Mouse (Mus musculus) frontal cortex, adult (tissue): ENCODE data around the gene Timeless.
A peak's percentile ranks its signal among the peaks of the same experiment; 100 is the strongest.
"Not testable (repeated sequence)": the region's sequence is repeated elsewhere in the genome, so short reads cannot be mapped to it uniquely, and the experiment has no call there.

Experiments used
- ATAC-seq: cut with Nextera tagmentation; 2 replicates; pipeline ENCODE4 v1.9.2; 2017; ENCODE audit warnings: mild to moderate bottlenecking, moderate library complexity, mixed read lengths; ENCODE audit not compliant: low TSS enrichment

Timeless gene

GRCm38 (mm10) chr10:128255925-128256324 is 24.1 kb downstream of the Timeless start:
- no peak for ATAC-seq

GRCm38 (mm10) chr10:128256328-128256727 is 24.5 kb downstream of the Timeless start:
- no peak for ATAC-seq

- ATAC-seq: peak; percentile 34; the same call in 1 of the 2 replicates
Measured at GRCm38 (mm10) chr10:128258953-128259352, 27.1 kb downstream of the Timeless start.

GRCm38 (mm10) chr10:128259946-128260345 is 28.1 kb downstream of the Timeless start:
- no peak for ATAC-seq

- not testable (repeated sequence) for ATAC-seq
Measured at GRCm38 (mm10) chr10:128260376-128260775, 28.5 kb downstream of the Timeless start.

GRCm38 (mm10) chr10:128262300-128262699 is 30.4 kb downstream of the Timeless start:
- no peak for ATAC-seq

- peak; percentile 78; the same call in 1 of the 2 replicates for ATAC-seq
Measured at GRCm38 (mm10) chr10:128263393-128264310, 31.8 kb downstream of the Timeless start.

- no peak for ATAC-seq
Measured at GRCm38 (mm10) chr10:128268371-128268770, 36.5 kb downstream of the Timeless start, which contains the start of gene Apof. TSS of gene Apof (plus strand) at chr10:128268671.

- ATAC-seq: no peak
Measured at GRCm38 (mm10) chr10:128269206-128269910, 37.5 kb downstream of the Timeless start.

- ATAC-seq: peak; percentile 100
Measured at GRCm38 (mm10) chr10:128270287-128270841, 38.5 kb downstream of the Timeless start, which contains the start of gene Stat2. TSS of gene Stat2 (plus strand) at chr10:128270559.

- no peak for ATAC-seq
Measured at GRCm38 (mm10) chr10:128270866-128271265, 39.0 kb downstream of the Timeless start.

- no peak for ATAC-seq
Measured at GRCm38 (mm10) chr10:128271883-128272282, 40.0 kb downstream of the Timeless start.

- not testable (repeated sequence) for ATAC-seq
Measured at GRCm38 (mm10) chr10:128272819-128273439, 41.1 kb downstream of the Timeless start.

- not testable (repeated sequence) for ATAC-seq
Measured at GRCm38 (mm10) chr10:128275374-128275773, 43.5 kb downstream of the Timeless start.

GRCm38 (mm10) chr10:128278158-128278557 is 46.3 kb downstream of the Timeless start:
- ATAC-seq: no peak

GRCm38 (mm10) chr10:128280943-128281342 is 49.1 kb downstream of the Timeless start:
- ATAC-seq: no peak

- no peak for ATAC-seq
Measured at GRCm38 (mm10) chr10:128281682-128282081, 49.8 kb downstream of the Timeless start.

- ATAC-seq: no peak
Measured at GRCm38 (mm10) chr10:128282886-128283450, 51.1 kb downstream of the Timeless start.

GRCm38 (mm10) chr10:128283604-128284579 is 52.0 kb downstream of the Timeless start:
- peak; percentile 34; the same call in 1 of the 2 replicates for ATAC-seq

GRCm38 (mm10) chr10:128290594-128290993 is 58.7 kb downstream of the Timeless start:
- ATAC-seq: not testable (repeated sequence)
